Mouse (Mus musculus): ENCODE results near the gene Cpsf2. TPM values are rescaled to one million over a fixed set of nuclear protein-coding genes. Genes with fewer than 3 reads are reported as not detected.
"Not testable (repeated sequence)": the region's sequence is repeated elsewhere in the genome, so short reads cannot be mapped to it uniquely, and the experiment has no call there.

Cpsf2 gene
- polyA plus RNA-seq (2016; fragmentation: Nextera tagmentation; extraction: Ambion mirVana) = 32.2 and 33.9 TPM in 2 replicates

- no peaks in the 10 kb centered on the region for H3K27me3 ChIP-seq
- H3K4me2 ChIP-seq (replicated peaks) = peak within 1 kb of the TSS; percentile 76
- peaks cover 3% of the 10 kb centered on the region; the same call in 1 of the 2 replicates for H3K36me3 ChIP-seq
- H3K9ac ChIP-seq = peak within 1 kb of the TSS; percentile 88
- H3K4me1 ChIP-seq = peaks cover 11% of the 10 kb centered on the region
- no peaks in the 10 kb centered on the region for H3K9me3 ChIP-seq
- under 1% methylated on average over 77 of the region's 77 CpGs for WGBS
- peak within 1 kb of the TSS; percentile 91 for H3K4me3 ChIP-seq
- ATAC-seq (ENCODE audit: insufficient number of reproducible peaks, insufficient read depth, low FRiP score, low TSS enrichment) = peak; percentile 94
- H3K27ac ChIP-seq = peak within 1 kb of the TSS; percentile 94
These were observed at the start of gene Cpsf2 for GRCm38 (mm10) chr12:101975601-101976571. Cpsf2 (plus strand) TSS chr12:101975988.

DNA sequence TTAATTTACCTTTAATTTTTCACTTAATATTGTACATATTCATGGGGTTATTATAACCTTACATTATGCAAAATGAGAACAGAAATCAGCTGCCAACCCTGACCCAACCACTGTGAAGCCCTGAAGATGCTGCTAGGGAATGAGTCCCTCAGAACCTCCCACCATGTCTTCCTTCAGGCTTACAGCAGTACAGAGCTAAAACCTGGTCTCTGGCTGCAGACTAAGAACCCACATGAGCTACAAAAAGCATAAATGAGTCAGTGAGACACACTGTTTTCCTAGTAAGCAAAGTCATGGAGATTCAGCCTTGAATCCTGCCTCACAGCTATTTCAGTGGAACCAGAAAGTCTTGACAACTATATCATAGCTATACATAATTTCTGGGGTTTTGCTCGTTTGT is 47.4 kb upstream of the Cpsf2 start:
- H3K27ac ChIP-seq = no peak overlapping the region
- no peaks in the 10 kb centered on the region for H3K27me3 ChIP-seq
- H3K4me2 ChIP-seq (replicated peaks) = no peak overlapping the region
- H3K4me3 ChIP-seq = no peak overlapping the region
- H3K36me3 ChIP-seq = peaks cover 76% of the 10 kb centered on the region
- 74% methylated on average over 1 of the region's 1 CpGs for WGBS
- no peaks in the 10 kb centered on the region for H3K4me1 ChIP-seq
- no peaks in the 10 kb centered on the region for H3K9me3 ChIP-seq
- H3K9ac ChIP-seq = no peak overlapping the region
- ATAC-seq (ENCODE audit: insufficient number of reproducible peaks, insufficient read depth, low FRiP score, low TSS enrichment) = no peak

DNA sequence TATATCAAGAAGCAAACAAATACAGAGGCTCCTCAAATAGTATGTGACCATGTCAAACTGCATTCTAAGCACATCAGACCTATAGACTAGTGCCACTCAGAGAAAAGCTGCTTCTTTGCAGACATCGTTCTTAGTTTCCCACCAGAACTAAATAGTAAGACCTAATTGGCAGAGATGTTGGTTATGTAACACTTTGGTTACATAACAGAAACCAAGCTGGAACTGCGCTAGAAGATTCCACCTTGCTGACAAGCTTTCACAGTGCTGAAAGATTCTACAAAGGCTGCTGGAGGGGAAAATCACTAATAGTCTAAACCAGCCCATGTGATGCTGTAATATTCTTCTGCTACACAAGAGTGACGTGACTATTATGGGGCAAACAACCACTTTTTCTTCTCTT is 40.6 kb upstream of the Cpsf2 start:
- Histone ChIP-seq H3K4me3 (no peak overlapping the region), H3K27ac (no peak overlapping the region), H3K4me1 (no peaks in the 10 kb centered on the region), H3K27me3 (no peaks in the 10 kb centered on the region), H3K9me3 (no peaks in the 10 kb centered on the region), H3K4me2 (replicated peaks) (no peak overlapping the region), H3K36me3 (peaks cover 71% of the 10 kb centered on the region), H3K9ac (no peak overlapping the region)
- WGBS = 93% methylated on average over 3 of the region's 3 CpGs
- ATAC-seq (ENCODE audit: insufficient number of reproducible peaks, insufficient read depth, low FRiP score, low TSS enrichment) = no peak

- Histone ChIP-seq H3K9me3 (no peaks in the 10 kb centered on the region), H3K27ac (no peak overlapping the region), H3K36me3 (peaks cover 68% of the 10 kb centered on the region), H3K4me1 (no peaks in the 10 kb centered on the region), H3K9ac (no peak overlapping the region), H3K4me3 (no peak overlapping the region), H3K27me3 (no peaks in the 10 kb centered on the region), H3K4me2 (replicated peaks) (no peak overlapping the region)
- WGBS = 80% methylated on average over 7 of the region's 7 CpGs
- ATAC-seq (ENCODE audit: insufficient number of reproducible peaks, insufficient read depth, low FRiP score, low TSS enrichment) = no peak
These were observed 38.2 kb upstream of the Cpsf2 start for GRCm38 (mm10) chr12:101937572-101937971.

DNA sequence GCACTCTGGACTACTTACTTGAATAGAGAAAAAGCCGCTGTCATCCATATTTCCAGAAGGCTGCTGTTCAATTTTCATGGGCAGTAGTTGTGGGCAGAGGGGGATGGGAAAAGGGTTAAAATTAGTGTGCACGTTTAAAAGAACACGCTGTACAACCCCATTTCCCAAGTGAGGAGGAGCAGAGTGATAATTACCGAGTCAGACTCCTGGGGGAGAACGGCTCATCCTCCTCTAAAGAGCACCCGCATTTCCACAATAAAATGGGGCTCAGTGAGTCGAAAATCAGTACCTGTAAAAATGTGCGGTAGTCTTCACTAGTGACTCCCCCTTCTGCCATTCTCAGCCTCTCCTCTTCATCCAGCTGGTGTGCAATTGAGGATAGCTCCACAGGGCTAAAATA is 27.8 kb upstream of the Cpsf2 start:
- no peaks in the 10 kb centered on the region for H3K27me3 ChIP-seq
- H3K27ac ChIP-seq = no peak overlapping the region
- no peak overlapping the region for H3K4me3 ChIP-seq
- H3K36me3 ChIP-seq = peaks cover 26% of the 10 kb centered on the region
- 87% methylated on average over 8 of the region's 8 CpGs for WGBS
- no peaks in the 10 kb centered on the region for H3K4me1 ChIP-seq
- no peak overlapping the region for H3K9ac ChIP-seq
- no peak for ATAC-seq (ENCODE audit: insufficient number of reproducible peaks, insufficient read depth, low FRiP score, low TSS enrichment)
- no peaks in the 10 kb centered on the region for H3K9me3 ChIP-seq
- H3K4me2 ChIP-seq (replicated peaks) = no peak overlapping the region

DNA sequence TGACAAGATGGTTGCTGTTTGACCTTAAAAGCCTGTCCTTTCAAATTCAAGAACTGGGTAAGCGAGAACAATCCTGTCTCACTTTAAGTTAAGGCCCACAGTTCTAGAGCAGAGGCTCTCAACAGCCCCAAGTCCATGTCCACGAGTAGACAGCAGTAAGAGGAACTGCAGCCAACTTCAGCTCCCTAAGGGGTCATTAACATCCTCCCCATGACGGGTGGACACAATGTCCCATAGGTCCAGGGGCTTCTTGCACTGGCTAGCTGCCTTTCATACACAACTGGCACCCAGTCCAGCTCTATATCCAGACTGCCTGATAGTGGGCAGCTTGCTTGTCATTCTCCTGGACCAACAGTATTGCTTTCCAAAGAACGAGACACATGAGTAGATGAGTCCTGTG is 27.0 kb upstream of the Cpsf2 start:
- H3K9me3 ChIP-seq = no peaks in the 10 kb centered on the region
- no peak overlapping the region for H3K27ac ChIP-seq
- H3K9ac ChIP-seq = no peak overlapping the region
- ATAC-seq (ENCODE audit: insufficient number of reproducible peaks, insufficient read depth, low FRiP score, low TSS enrichment) = no peak
- WGBS = 80% methylated on average over 4 of the region's 4 CpGs
- no peaks in the 10 kb centered on the region for H3K4me1 ChIP-seq
- H3K4me3 ChIP-seq = no peak overlapping the region
- H3K27me3 ChIP-seq = no peaks in the 10 kb centered on the region
- peaks cover 26% of the 10 kb centered on the region for H3K36me3 ChIP-seq
- no peak overlapping the region for H3K4me2 ChIP-seq (replicated peaks)

- H3K4me3 ChIP-seq; H3K9me3 ChIP-seq; H3K27ac ChIP-seq; H3K36me3 ChIP-seq; ATAC-seq (ENCODE audit: insufficient number of reproducible peaks, insufficient read depth, low FRiP score, low TSS enrichment); H3K4me1 ChIP-seq; H3K27me3 ChIP-seq; H3K9ac ChIP-seq; H3K4me2 ChIP-seq (replicated peaks): not testable (repeated sequence)
- 90% methylated on average over 8 of the region's 8 CpGs for WGBS
These were observed 20.0 kb upstream of the Cpsf2 start for GRCm38 (mm10) chr12:101955821-101956220.

DNA sequence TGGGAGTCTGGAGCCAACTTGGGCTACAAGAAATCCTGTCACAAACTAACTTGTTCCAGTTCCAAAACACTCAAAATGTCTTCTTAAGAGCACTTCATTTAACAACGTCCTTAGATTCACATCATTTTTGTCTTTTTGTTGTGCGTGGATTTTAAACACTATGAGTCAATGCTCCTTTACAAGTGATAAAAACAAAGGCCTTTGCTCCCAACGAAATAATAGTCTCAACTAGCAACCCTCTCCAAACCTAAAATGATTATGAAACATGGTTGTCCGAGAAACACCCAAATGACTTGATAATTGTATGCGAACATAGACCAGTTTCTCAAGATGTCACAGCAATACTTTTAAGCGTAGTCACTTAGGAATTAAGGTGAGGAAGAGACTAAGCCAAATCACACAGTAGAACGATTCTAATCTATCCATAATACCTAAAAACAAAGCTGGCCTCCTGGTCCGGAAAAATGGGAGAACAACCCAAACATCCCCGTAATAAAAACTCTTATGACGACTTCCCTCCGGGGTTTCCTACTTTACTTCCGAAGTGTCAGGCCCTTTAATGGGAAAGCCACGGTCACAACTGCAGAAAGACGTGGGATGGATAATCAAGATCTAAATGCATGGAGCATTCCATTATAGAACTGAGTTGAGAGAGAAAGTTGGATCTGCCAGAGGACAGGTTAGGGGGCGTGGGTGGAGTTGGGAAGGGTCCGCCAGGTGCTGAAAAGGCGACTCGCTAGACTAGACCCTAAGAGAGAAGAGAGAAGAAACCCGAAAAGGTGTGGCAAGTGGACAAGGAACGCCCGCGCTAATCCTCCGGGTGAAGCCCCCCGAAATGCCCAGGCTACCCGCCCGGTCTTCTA is 18.5 kb upstream of the Cpsf2 start:
- Histone ChIP-seq H3K9ac (peak overlapping the region; percentile 71), H3K27me3 (no peaks in the 10 kb centered on the region), H3K4me1 (0 out of 2 replicates have a peak, but pooled peaks cover 7% of the 10 kb centered on the region), H3K4me3 (peak overlapping the region; percentile 71), H3K36me3 (no peaks in the 10 kb centered on the region), H3K4me2 (replicated peaks) (peak overlapping the region; percentile 51), H3K9me3 (no peaks in the 10 kb centered on the region), H3K27ac (peak overlapping the region; percentile 63; the same call in 1 of the 2 replicates)
- WGBS = 13% methylated on average over 26 of the region's 26 CpGs
- ATAC-seq (ENCODE audit: insufficient number of reproducible peaks, insufficient read depth, low FRiP score, low TSS enrichment) = peak; percentile 36; the same call in 1 of the 2 replicates

DNA sequence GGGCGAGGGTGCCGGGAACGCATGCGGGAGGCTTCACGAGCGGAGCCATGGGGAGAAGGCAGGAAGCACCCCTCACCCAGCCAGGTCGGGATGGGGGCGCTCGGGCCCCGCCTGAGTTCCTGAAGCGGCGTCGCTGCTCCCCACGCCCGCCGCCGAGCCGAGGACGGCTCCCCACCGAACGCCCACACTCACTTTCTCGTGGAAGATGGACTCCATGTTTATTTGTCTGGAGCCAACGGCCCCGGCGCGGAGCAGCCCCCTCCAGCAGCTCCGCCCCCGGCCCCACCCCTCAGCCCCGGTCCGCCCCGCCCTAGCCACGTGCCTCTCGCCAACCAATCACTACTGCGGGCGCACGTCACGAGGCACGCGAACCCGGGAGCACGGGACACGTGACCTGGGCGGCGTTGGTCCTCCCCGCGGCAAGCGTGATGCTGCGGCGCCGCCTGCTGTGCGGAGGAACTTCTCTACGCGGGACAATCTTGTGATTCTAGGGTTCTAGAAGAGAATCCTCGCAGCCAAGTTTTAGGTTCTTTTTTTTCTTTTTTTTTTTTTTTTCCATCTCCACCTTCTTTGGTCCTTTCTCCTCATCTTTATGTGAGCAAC is 17.7 kb upstream of the Cpsf2 start, which contains the start of gene Atxn3:
Gene Atxn3, minus strand, starts transcription at position 305 of the 603 bp plus-strand sequence.
- Histone ChIP-seq H3K27me3 (no peaks in the 10 kb centered on the region), H3K4me1 (0 out of 2 replicates have a peak, but pooled peaks cover 7% of the 10 kb centered on the region), H3K4me2 (replicated peaks) (peak within 1 kb of the TSS; percentile 51), H3K27ac (peak within 1 kb of the TSS; percentile 63; the same call in 1 of the 2 replicates), H3K36me3 (no peaks in the 10 kb centered on the region), H3K4me3 (peak within 1 kb of the TSS; percentile 71), H3K9ac (peak within 1 kb of the TSS; percentile 71), H3K9me3 (no peaks in the 10 kb centered on the region)
- WGBS = under 1% methylated on average over 53 of the region's 54 CpGs
- peak; percentile 96 for ATAC-seq (ENCODE audit: insufficient number of reproducible peaks, insufficient read depth, low FRiP score, low TSS enrichment)

DNA sequence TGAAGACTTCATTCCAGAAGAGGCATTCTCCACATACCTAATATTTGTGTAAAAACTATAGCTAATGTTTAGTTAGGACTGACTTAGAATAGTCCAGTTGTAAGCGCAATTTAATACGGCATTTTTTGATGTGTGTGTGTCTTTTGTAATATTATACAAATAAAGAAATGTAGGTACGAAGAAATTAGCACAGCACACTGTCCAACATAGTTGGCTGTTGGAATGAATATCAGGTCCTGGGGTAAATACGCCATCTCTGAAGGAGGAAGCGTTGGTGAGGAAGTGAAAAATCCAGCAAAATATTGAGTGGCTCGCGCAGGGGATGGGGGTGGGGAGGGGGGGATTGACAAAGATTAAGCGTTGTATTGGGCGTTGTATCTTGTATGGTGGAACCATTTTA is 17.2 kb upstream of the Cpsf2 start:
- Histone ChIP-seq H3K4me2 (replicated peaks) (peak overlapping the region; percentile 35), H3K36me3 (no peaks in the 10 kb centered on the region), H3K4me3 (peak overlapping the region; percentile 71; the same call in 1 of the 2 replicates), H3K9ac (no peak overlapping the region; the same call in 1 of the 2 replicates), H3K4me1 (0 out of 2 replicates have a peak, but pooled peaks cover 7% of the 10 kb centered on the region), H3K27ac (no peak overlapping the region), H3K9me3 (no peaks in the 10 kb centered on the region), H3K27me3 (no peaks in the 10 kb centered on the region)
- no peak for ATAC-seq (ENCODE audit: insufficient number of reproducible peaks, insufficient read depth, low FRiP score, low TSS enrichment)
- 62% methylated on average over 9 of the region's 9 CpGs for WGBS

Data from embryonic facial prominence, embryonic 12.5 days (tissue).